Mouse (Mus musculus): ENCODE data around the gene Rpl37.

Gene Rpl37

GRCm38 (mm10) chr15:5154621-5155020, 38.2 kb downstream of the Rpl37 start:
- DNase-seq (ENCODE audit: low spot score in 2 of 2), result no peak

- DNase-seq (ENCODE audit: low spot score in 2 of 2), result no peak
Measured at GRCm38 (mm10) chr15:5155093-5155492, 38.6 kb downstream of the Rpl37 start.

GRCm38 (mm10) chr15:5156355-5156754, 39.9 kb downstream of the Rpl37 start:
- no peak for DNase-seq (ENCODE audit: low spot score in 2 of 2)

- DNase-seq (ENCODE audit: low spot score in 2 of 2), result no peak
Measured at GRCm38 (mm10) chr15:5157386-5157785, 40.9 kb downstream of the Rpl37 start.

- DNase-seq (ENCODE audit: low spot score in 2 of 2), result no peak
Measured at GRCm38 (mm10) chr15:5158827-5159226, 42.4 kb downstream of the Rpl37 start.

GRCm38 (mm10) chr15:5165121-5165773, 48.8 kb downstream of the Rpl37 start:
- no peak for DNase-seq (ENCODE audit: low spot score in 2 of 2)

Measured in spleen, postnatal 10 days (tissue).